Comparison of ENCODE assay signal across 15 mouse cellular contexts in genomic region chr2:144213803-144214202, GRCm38 (mm10). TPM values are rescaled to one million over a fixed set of nuclear protein-coding genes. Genes with fewer than 3 reads are reported as not detected.
DNase-seq lines count a peak whose midpoint lies in the region; ATAC-seq and TF ChIP-seq lines count a peak whose summit lies in the region.
"Had no signal": no experiment of that assay in that cellular context is flagged by ENCODE, and none has a peak within 500 bp of the region (broad histone marks: within the 10 kb centered on the region; RNA-seq: fewer than 3 reads in every experiment).

No protein-coding gene starts in this region.

- WGBS in intestine, postnatal 0 days, result 66% methylated on average over 6 of the region's 6 CpGs
- WGBS in intestine, embryonic 16.5 days, result 77% methylated on average over 6 of the region's 6 CpGs

- no peak overlapping the region for H3K4me2 ChIP-seq in intestine, postnatal 0 days (replicated peaks; ENCODE audit: low read depth)
- H3K4me2 ChIP-seq in intestine, embryonic 16.5 days (ENCODE audit: low read depth, low read length), result no peak overlapping the region
- H3K4me2 ChIP-seq: forebrain, embryonic 12.5 days; heart, embryonic 13.5 days; hindbrain, embryonic 12.5 days; lung, embryonic 15.5 days had no signal

- H3K4me3 ChIP-seq in intestine, postnatal 0 days (ENCODE audit: low read depth, low read length), result no peak overlapping the region
- no peak overlapping the region for H3K4me3 ChIP-seq in intestine, embryonic 16.5 days (ENCODE audit: low read length)
- H3K4me3 ChIP-seq in brown adipose tissue, adult 24 weeks (ENCODE audit: insufficient read depth, low read depth, low read length), result no peak overlapping the region
- H3K4me3 ChIP-seq: forebrain, embryonic 12.5 days; gastrocnemius, adult 2 months; heart, embryonic 13.5 days; hindbrain, embryonic 12.5 days; limb, embryonic 10.5 days; lung, embryonic 15.5 days had no signal

- ATAC-seq in intestine, postnatal 0 days, result peak; percentile 50
- no peak for ATAC-seq in intestine, embryonic 16.5 days
- ATAC-seq in megakaryocyte-erythroid progenitor cell, adult 5-6 weeks (replicated peaks; ENCODE audit: low FRiP score, low TSS enrichment, poor library complexity, severe bottlenecking), result 0 out of 2 replicates have a peak, but pooled peaks have one; percentile 25

- no peak for TF ChIP-seq CTCF in intestine, postnatal 0 days (IDR thresholded peaks at IDR 0.05; ENCODE audit: low read depth)

- no peak overlapping the region for H3K27ac ChIP-seq in intestine, postnatal 0 days (ENCODE audit: low read depth, low read length)
- no peak overlapping the region for H3K27ac ChIP-seq in intestine, embryonic 16.5 days (ENCODE audit: low read length)
- peak overlapping the region; percentile 23; the same call in 1 of the 2 replicates for H3K27ac ChIP-seq in brown adipose tissue, adult 24 weeks (replicated peaks; ENCODE audit: low read depth, low read length)
- H3K27ac ChIP-seq: forebrain, embryonic 12.5 days; gastrocnemius, adult 2 months; heart, embryonic 13.5 days; hindbrain, embryonic 12.5 days; limb, embryonic 10.5 days; lung, embryonic 15.5 days had no signal

- no peaks in the 10 kb centered on the region for H3K27me3 ChIP-seq in intestine, postnatal 0 days (replicated peaks; ENCODE audit: control insufficient read depth, insufficient read depth, low read length)
- H3K27me3 ChIP-seq in intestine, embryonic 16.5 days (replicated peaks; ENCODE audit: control insufficient read depth, insufficient read depth, low read length), result no peaks in the 10 kb centered on the region
- H3K27me3 ChIP-seq: forebrain, embryonic 12.5 days; heart, embryonic 13.5 days; hindbrain, embryonic 12.5 days; lung, embryonic 15.5 days had no signal

- peak; percentile 49 for DNase-seq in A20 (ENCODE audit: low read depth, low spot score)
- DNase-seq in gastrocnemius, adult 8-10 months (ENCODE audit: low spot score in 2 of 2), result no peak
- no peak for DNase-seq in layer of hippocampus, adult 9-10 months (ENCODE audit: low spot score)
- DNase-seq in kidney, adult 9 months, result no peak
- DNase-seq: cerebellum, postnatal 25 days; gastrocnemius, adult 2 months had no signal

- H3K4me1 ChIP-seq in intestine, postnatal 0 days (replicated peaks; ENCODE audit: control insufficient read depth, insufficient read depth, low read length), result no peaks in the 10 kb centered on the region; the same call in 1 of the 2 replicates
- peaks cover 8% of the 10 kb centered on the region; the same call in 1 of the 2 replicates for H3K4me1 ChIP-seq in intestine, embryonic 16.5 days (ENCODE audit: control insufficient read depth, insufficient read depth, low read length)
- peaks cover 3% of the 10 kb centered on the region; the same call in 1 of the 2 replicates for H3K4me1 ChIP-seq in brown adipose tissue, adult 24 weeks (ENCODE audit: control insufficient read depth, insufficient read depth, insufficient read length, low read length)
- H3K4me1 ChIP-seq: limb, embryonic 10.5 days had no signal

- H3K36me3 ChIP-seq in intestine, postnatal 0 days (ENCODE audit: control insufficient read depth, insufficient read depth), result no peaks in the 10 kb centered on the region
- H3K36me3 ChIP-seq in intestine, embryonic 16.5 days (ENCODE audit: control insufficient read depth, insufficient read depth, low read length), result no peaks in the 10 kb centered on the region
- H3K36me3 ChIP-seq: forebrain, embryonic 12.5 days; heart, embryonic 13.5 days; hindbrain, embryonic 12.5 days; limb, embryonic 10.5 days; lung, embryonic 15.5 days had no signal

- no peaks in the 10 kb centered on the region for H3K9me3 ChIP-seq in intestine, postnatal 0 days (ENCODE audit: control insufficient read depth)
- no peaks in the 10 kb centered on the region for H3K9me3 ChIP-seq in intestine, embryonic 16.5 days (ENCODE audit: control insufficient read depth, low read length)
- H3K9me3 ChIP-seq: forebrain, embryonic 12.5 days; heart, embryonic 13.5 days; hindbrain, embryonic 12.5 days; limb, embryonic 10.5 days; lung, embryonic 15.5 days had no signal

- H3K9ac ChIP-seq in intestine, postnatal 0 days (ENCODE audit: low read depth, low read length), result no peak overlapping the region
- no peak overlapping the region for H3K9ac ChIP-seq in intestine, embryonic 16.5 days (ENCODE audit: low read depth, low read length)
- H3K9ac ChIP-seq: forebrain, embryonic 12.5 days; heart, embryonic 13.5 days; hindbrain, embryonic 12.5 days; lung, embryonic 15.5 days had no signal

RNA-seq across cellular contexts. Expression of gene Mgme1, which starts 56.7 kb away (rescaled TPM):
- 8.8 and 9.6 TPM in 2 replicates for polyA plus RNA-seq in intestine, postnatal 0 days (2015; fragmentation: Nextera tagmentation; extraction: Ambion mirVana)
- 22.8 and 23.9 TPM in 2 replicates for polyA plus RNA-seq in intestine, embryonic 16.5 days (2015; fragmentation: Nextera tagmentation; extraction: Ambion mirVana)
- 21.4 and 26.4 TPM in 2 replicates for polyA plus RNA-seq in brown adipose tissue, adult 24 weeks (2012; ENCODE audit: insufficient read depth, insufficient read length, missing spikeins)
- total RNA-seq in megakaryocyte-erythroid progenitor cell, adult 5-6 weeks (2014; fragmentation: Nextera tagmentation), result 9.5 and 16.1 TPM in 2 replicates
- total RNA-seq in megakaryocyte-erythroid progenitor cell, adult 5-6 weeks (2017), result 24.7 and 31.8 TPM in 2 replicates
- 10 to 100 TPM; 11.8 to 13.8 (median 13.1) TPM for total RNA-seq in gastrocnemius, adult 8-10 months (2022)

RNA-seq across cellular contexts. Expression of gene Snx5, which starts 56.9 kb away (rescaled TPM):
- 116 and 123 TPM in 2 replicates for polyA plus RNA-seq in intestine, postnatal 0 days (2015; fragmentation: Nextera tagmentation; extraction: Ambion mirVana)
- polyA plus RNA-seq in intestine, embryonic 16.5 days (2015; fragmentation: Nextera tagmentation; extraction: Ambion mirVana), result 147 and 149 TPM in 2 replicates
- 65.6 and 89.1 TPM in 2 replicates for polyA plus RNA-seq in brown adipose tissue, adult 24 weeks (2012; ENCODE audit: insufficient read depth, insufficient read length, missing spikeins)
- total RNA-seq in megakaryocyte-erythroid progenitor cell, adult 5-6 weeks (2014; fragmentation: Nextera tagmentation), result 326 and 333 TPM in 2 replicates
- total RNA-seq in megakaryocyte-erythroid progenitor cell, adult 5-6 weeks (2017), result 444 and 510 TPM in 2 replicates
- 10 to 100 TPM; 57.8 to 66.5 (median 58.9) TPM for total RNA-seq in gastrocnemius, adult 8-10 months (2022)
